Mouse (Mus musculus) ES-Bruce4 (cell line): ENCODE measurements around the gene Ptprd. TPM values are rescaled to one million over a fixed set of nuclear protein-coding genes. Genes with fewer than 3 reads are reported as not detected.

Experiments used
- H3K27ac ChIP-seq: 2 replicates; pipeline ENCODE4 v1.5.1; 2012; ENCODE audit warnings: low read length, inconsistent platforms; ENCODE audit not compliant: insufficient read depth
- H3K27me3 ChIP-seq: 2 replicates; pipeline ENCODE4 v1.6.1; 2012; ENCODE audit warnings: mild to moderate bottlenecking, low read length, inconsistent platforms; ENCODE audit not compliant: control insufficient read depth, poor library complexity, insufficient read depth, severe bottlenecking
- H3K36me3 ChIP-seq: 2 replicates; pipeline ENCODE4 v1.6.1; 2012; ENCODE audit warnings: inconsistent platforms, mild to moderate bottlenecking, low read length, moderate library complexity; ENCODE audit not compliant: control insufficient read depth, poor library complexity, insufficient read depth, severe bottlenecking
- H3K4me1 ChIP-seq: one replicate; pipeline ENCODE4 v1.8.1; 2011; ENCODE audit warnings: low read length; ENCODE audit not compliant: control insufficient read depth, insufficient read depth
- H3K4me3 ChIP-seq: 2 replicates; pipeline ENCODE4 v1.5.1; 2011; ENCODE audit warnings: low read depth, mild to moderate bottlenecking, low read length
- H3K9ac ChIP-seq: 2 replicates; pipeline ENCODE4 v1.6.1; 2012; ENCODE audit warnings: low read depth, mild to moderate bottlenecking, inconsistent platforms; ENCODE audit not compliant: poor library complexity, severe bottlenecking
- H3K9me3 ChIP-seq: replicated peaks from 2 replicates; pipeline ENCODE4 v1.6.1; 2012; ENCODE audit warnings: mild to moderate bottlenecking, low read length, inconsistent platforms; ENCODE audit not compliant: control insufficient read depth, poor library complexity, insufficient read depth, severe bottlenecking
- CTCF ChIP-seq: IDR thresholded peaks from one replicate; pipeline ENCODE4 v1.8.1; 2011; ENCODE audit warnings: low read depth, low read length
- EP300 ChIP-seq: IDR thresholded peaks from 2 replicates; pipeline ENCODE4 v1.6.1; 2011; ENCODE audit warnings: low read depth, low read length; ENCODE audit not compliant: insufficient read depth
- POLR2A ChIP-seq: IDR thresholded peaks from one replicate; pipeline ENCODE4 v1.8.1; 2011; ENCODE audit warnings: low read length; ENCODE audit not compliant: insufficient read depth
- polyA plus RNA-seq: library from polyadenylated mRNA; stranded (reverse); fragments of >200 nt; gene quantifications from 2 replicates; pipeline ENCODE4 v1.2.4, GENCODE M21; 2011; ENCODE audit warnings: low read depth; ENCODE audit not compliant: missing spikeins, insufficient read depth, insufficient read length

Ptprd gene
- polyA plus RNA-seq, 1 experiment: 2.8 TPM

GRCm38 (mm10) chr4:76812138-76812537 lies 1399.6 kb downstream of the Ptprd start:
- Histone ChIP-seq H3K27ac (no peak overlapping the region), H3K9me3 (no peaks in the 10 kb centered on the region), H3K4me3 (no peak overlapping the region), H3K36me3 (no peaks in the 10 kb centered on the region), H3K4me1 (no peaks in the 10 kb centered on the region), H3K27me3 (no peaks in the 10 kb centered on the region), H3K9ac (no peak overlapping the region)
- TF ChIP-seq EP300 (no peak), POLR2A (no peak), CTCF (no peak)

GRCm38 (mm10) chr4:76802708-76803107 lies 1409.1 kb downstream of the Ptprd start:
- H3K4me1 ChIP-seq: no peaks in the 10 kb centered on the region
- TF ChIP-seq CTCF (no peak), POLR2A (no peak), EP300 (no peak)
- H3K9me3 ChIP-seq: peaks cover 6% of the 10 kb centered on the region
- no peaks in the 10 kb centered on the region for H3K36me3 ChIP-seq
- H3K4me3 ChIP-seq: no peak overlapping the region
- H3K9ac ChIP-seq: no peak overlapping the region
- H3K27me3 ChIP-seq: no peaks in the 10 kb centered on the region
- no peak overlapping the region for H3K27ac ChIP-seq

GRCm38 (mm10) chr4:76798010-76799007 lies 1413.5 kb downstream of the Ptprd start:
- Histone ChIP-seq H3K27ac (no peak overlapping the region), H3K9me3 (no peaks in the 10 kb centered on the region), H3K9ac (no peak overlapping the region), H3K27me3 (no peaks in the 10 kb centered on the region), H3K4me1 (no peaks in the 10 kb centered on the region), H3K36me3 (no peaks in the 10 kb centered on the region), H3K4me3 (no peak overlapping the region)
- TF ChIP-seq CTCF: no peak
- no peak for TF ChIP-seq EP300
- TF ChIP-seq POLR2A: no peak

- TF ChIP-seq POLR2A (no peak), CTCF (no peak), EP300 (no peak)
- Histone ChIP-seq H3K4me3 (no peak overlapping the region), H3K36me3 (no peaks in the 10 kb centered on the region), H3K9ac (no peak overlapping the region), H3K9me3 (no peaks in the 10 kb centered on the region), H3K27me3 (no peaks in the 10 kb centered on the region), H3K27ac (no peak overlapping the region), H3K4me1 (no peaks in the 10 kb centered on the region)
These were observed 1426.4 kb downstream of the Ptprd start for GRCm38 (mm10) chr4:76785389-76785788.

GRCm38 (mm10) chr4:76779558-76780124 lies 1432.1 kb downstream of the Ptprd start:
- Histone ChIP-seq H3K36me3 (no peaks in the 10 kb centered on the region), H3K4me1 (no peaks in the 10 kb centered on the region), H3K27ac (no peak overlapping the region), H3K27me3 (no peaks in the 10 kb centered on the region), H3K9me3 (no peaks in the 10 kb centered on the region), H3K9ac (no peak overlapping the region), H3K4me3 (no peak overlapping the region)
- TF ChIP-seq POLR2A (no peak), CTCF (no peak), EP300 (no peak)

- no peak overlapping the region for H3K9ac ChIP-seq
- H3K27ac ChIP-seq: no peak overlapping the region
- no peaks in the 10 kb centered on the region for H3K9me3 ChIP-seq
- no peaks in the 10 kb centered on the region for H3K36me3 ChIP-seq
- TF ChIP-seq POLR2A (no peak), CTCF (no peak), EP300 (no peak)
- no peak overlapping the region for H3K4me3 ChIP-seq
- H3K27me3 ChIP-seq: no peaks in the 10 kb centered on the region
- no peaks in the 10 kb centered on the region for H3K4me1 ChIP-seq
These were observed 1444.8 kb downstream of the Ptprd start for GRCm38 (mm10) chr4:76766918-76767317.
